Mouse (Mus musculus) G1E (cell line): ENCODE data around the gene Cdkal1. TPM values are rescaled to one million over a fixed set of nuclear protein-coding genes. Genes with fewer than 3 reads are reported as not detected.

Experiments used
- ATAC-seq: 2 replicates; pipeline ENCODE4 v1.8.0; 2016; ENCODE audit warnings: mild to moderate bottlenecking; ENCODE audit not compliant: insufficient number of reproducible peaks, poor library complexity, low FRiP score, severe bottlenecking; ENCODE audit errors: extremely low read depth
- DNase-seq: peaks from one replicate; pipeline ENCODE4 v3.0.0; 2012; ENCODE audit warnings: low spot score
- H3K27me3 ChIP-seq: 2 replicates; pipeline ENCODE4 v1.6.1; 2012; ENCODE audit warnings: mild to moderate bottlenecking, low read length, inconsistent platforms; ENCODE audit not compliant: insufficient read depth
- H3K36me3 ChIP-seq: replicated peaks from 2 replicates; pipeline ENCODE3; 2012; ENCODE audit warnings: mild to moderate bottlenecking, inconsistent platforms
- H3K4me1 ChIP-seq: 2 replicates; pipeline ENCODE4 v1.6.1; 2012; ENCODE audit warnings: low read depth, low read length, inconsistent platforms, mixed read lengths; ENCODE audit not compliant: insufficient read depth
- H3K4me3 ChIP-seq: 2 replicates; pipeline ENCODE4 v1.5.1; 2012; ENCODE audit warnings: low read depth, mild to moderate bottlenecking, inconsistent platforms, low read length, moderate library complexity, mixed read lengths
- H3K9me3 ChIP-seq: replicated peaks from 2 replicates; pipeline ENCODE4 v1.6.1; 2012; ENCODE audit warnings: inconsistent platforms
- CTCF ChIP-seq: IDR thresholded peaks from 2 replicates; pipeline ENCODE4 v1.5.1; 2012; ENCODE audit warnings: low read depth, low read length, inconsistent platforms, mixed read lengths
- GATA1 ChIP-seq: IDR thresholded peaks from 2 replicates; pipeline ENCODE4 v1.6.1; 2012; ENCODE audit warnings: borderline replicate concordance, low read length, inconsistent platforms, mixed read lengths
- GATA2 ChIP-seq: IDR thresholded peaks from 2 replicates; pipeline ENCODE4 v1.6.1; 2012; ENCODE audit warnings: low read depth, low read length, inconsistent platforms, borderline replicate concordance
- POLR2AphosphoS5 ChIP-seq: IDR thresholded peaks from 2 replicates; pipeline ENCODE4 v1.6.1; 2012; ENCODE audit warnings: low read depth, low read length, inconsistent platforms; ENCODE audit not compliant: insufficient replicate concordance
- TAL1 ChIP-seq: conservative IDR thresholded peaks from 2 replicates; pipeline ENCODE4 v1.6.1; 2012; ENCODE audit warnings: low read depth, low read length, inconsistent platforms, mixed read lengths
- polyA plus RNA-seq: library from polyadenylated mRNA; stranded (reverse); fragments of >175 nt; gene quantifications from 2 replicates; pipeline ENCODE4 v1.2.3, GENCODE M21; 2012
- total RNA-seq, 2 experiments: library from RNA; stranded (forward) in 1 of 2; stranded (reverse) in 1 of 2; fragments of 200-1000 nt in 1 of 2; fragments of >200 nt in 1 of 2; fragmentation: Nextera tagmentation in 1 of 2; gene quantifications; 2 replicates each; pipeline ENCODE4 v1.2.3; 2014 to 2017

The Cdkal1 gene
- total and polyA plus RNA-seq, 3 experiments = 0.98 to 53.9 (median 35.6) TPM

DNA sequence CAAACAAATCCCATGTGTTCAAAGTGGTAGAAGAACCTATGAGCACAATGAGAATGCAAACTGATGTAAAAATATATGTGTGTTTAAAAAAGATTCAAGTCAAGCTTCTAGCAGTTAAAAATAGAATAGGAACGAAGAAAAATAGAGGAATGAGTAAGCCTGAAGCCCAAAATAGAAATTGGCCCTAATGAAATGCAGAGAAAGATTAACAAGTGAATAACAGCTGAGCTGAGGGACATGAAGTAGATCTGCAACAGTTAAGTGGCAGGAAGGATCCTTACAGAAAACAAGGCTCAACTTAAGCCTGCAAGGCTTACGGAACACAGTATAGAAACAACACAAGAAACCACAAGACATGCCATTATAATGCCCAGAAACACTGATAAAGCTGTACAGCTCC lies 205.9 kb downstream of the Cdkal1 start:
- Histone ChIP-seq H3K27me3 (no peaks in the 10 kb centered on the region), H3K9me3 (no peaks in the 10 kb centered on the region), H3K4me3 (no peak overlapping the region), H3K36me3 (peaks cover 7% of the 10 kb centered on the region), H3K4me1 (no peaks in the 10 kb centered on the region)
- DNase-seq (no peak), ATAC-seq (no peak)
- TF ChIP-seq GATA2 (no peak), CTCF (no peak), TAL1 (no peak), GATA1 (no peak), POLR2AphosphoS5 (no peak)

DNA sequence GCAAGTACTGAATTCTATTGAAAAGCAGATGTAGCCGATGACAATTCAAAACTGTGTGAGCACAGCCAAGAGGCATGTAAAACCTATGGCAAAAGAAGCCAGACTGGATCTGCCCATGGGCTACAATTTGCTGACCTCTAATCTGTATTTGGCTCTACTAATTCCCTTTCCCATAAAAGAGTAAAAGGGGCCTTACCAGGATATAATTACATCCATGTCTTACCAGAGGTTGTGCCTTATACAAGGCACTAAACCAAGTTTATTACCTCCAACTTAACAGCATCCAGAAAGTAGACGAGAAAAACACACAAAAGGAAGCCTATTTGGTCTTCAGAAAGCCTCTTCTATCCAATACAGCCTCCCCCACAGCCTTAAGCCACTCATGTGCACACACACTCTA lies 213.2 kb downstream of the Cdkal1 start:
- ATAC-seq = no peak
- Histone ChIP-seq H3K27me3 (no peaks in the 10 kb centered on the region), H3K4me3 (no peak overlapping the region), H3K4me1 (no peaks in the 10 kb centered on the region), H3K9me3 (no peaks in the 10 kb centered on the region), H3K36me3 (peaks cover 5% of the 10 kb centered on the region)
- no peak for DNase-seq
- no peak for TF ChIP-seq GATA1
- TF ChIP-seq POLR2AphosphoS5 = no peak
- no peak for TF ChIP-seq GATA2
- no peak for TF ChIP-seq TAL1
- TF ChIP-seq CTCF = no peak

DNA sequence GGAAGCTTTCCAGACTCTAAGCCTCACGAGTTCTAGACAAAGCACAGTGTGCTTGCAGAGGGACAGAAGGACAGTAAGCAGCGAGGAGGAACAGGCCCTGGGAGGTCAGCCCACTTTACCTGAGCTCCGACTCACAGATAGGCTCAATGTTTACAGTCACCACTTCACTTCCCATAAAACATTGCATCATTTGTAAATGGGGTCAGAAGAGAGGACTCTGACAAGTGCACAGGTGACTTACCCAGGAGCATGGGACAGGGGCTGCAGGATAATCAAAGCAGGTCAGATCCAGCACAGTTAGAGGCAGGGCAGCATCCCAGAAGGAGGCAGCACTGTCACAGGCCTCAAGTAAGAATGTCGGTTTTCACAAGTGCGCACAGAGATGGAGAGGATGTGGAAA lies 214.3 kb downstream of the Cdkal1 start:
- TF ChIP-seq POLR2AphosphoS5 = no peak
- DNase-seq = no peak
- Histone ChIP-seq H3K9me3 (no peaks in the 10 kb centered on the region), H3K4me3 (no peak overlapping the region), H3K4me1 (no peaks in the 10 kb centered on the region), H3K27me3 (no peaks in the 10 kb centered on the region), H3K36me3 (peaks cover 5% of the 10 kb centered on the region)
- no peak for ATAC-seq

DNA sequence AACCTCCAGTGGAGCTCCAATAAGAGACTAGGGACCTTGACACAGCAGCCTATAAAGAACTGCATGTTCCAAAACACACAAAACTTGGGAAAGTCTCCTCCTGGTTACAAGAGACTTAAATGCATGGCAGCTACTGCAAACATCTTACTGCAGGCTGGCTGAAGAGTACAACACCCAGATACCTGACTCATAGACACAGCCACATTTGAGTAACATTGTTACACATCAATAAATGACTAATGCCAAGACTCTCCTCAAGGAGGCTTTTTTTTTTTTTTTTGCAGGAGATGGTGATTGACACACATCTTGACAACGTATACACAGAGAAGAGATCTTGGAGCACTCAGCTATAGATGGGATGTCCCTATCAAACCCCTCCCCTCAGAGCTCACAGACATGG lies 215.3 kb downstream of the Cdkal1 start:
- TF ChIP-seq TAL1 (no peak), CTCF (no peak), GATA2 (no peak), POLR2AphosphoS5 (no peak), GATA1 (no peak)
- H3K4me1 ChIP-seq = no peaks in the 10 kb centered on the region

DNA sequence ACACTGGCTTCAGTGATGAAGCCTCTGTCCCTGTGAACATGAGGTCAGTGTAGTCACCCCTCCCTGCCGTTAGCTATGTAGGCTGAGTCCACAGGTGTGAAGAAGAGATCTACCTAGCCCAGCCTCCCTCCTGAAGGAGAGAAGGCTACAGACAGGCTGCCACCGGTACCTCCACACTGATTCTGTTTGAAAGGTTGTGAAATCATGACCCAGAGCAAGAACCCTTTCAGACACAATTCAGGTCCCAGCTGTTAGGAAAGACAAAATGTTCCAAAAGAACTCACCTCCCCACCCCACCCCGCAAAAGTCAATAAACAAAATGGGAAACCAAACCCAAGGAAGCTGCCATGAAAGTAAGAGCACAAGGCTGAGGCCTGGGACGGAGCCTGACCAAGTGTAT lies 217.2 kb downstream of the Cdkal1 start:
- no peaks in the 10 kb centered on the region for H3K4me1 ChIP-seq
- no peak for ATAC-seq

More for the DNA sequence above, 215.3 kb downstream of the Cdkal1 start:
- DNase-seq (no peak), ATAC-seq (no peak)
- peaks cover 5% of the 10 kb centered on the region for H3K36me3 ChIP-seq
- H3K4me3 ChIP-seq = no peak overlapping the region
- no peaks in the 10 kb centered on the region for H3K9me3 ChIP-seq
- no peaks in the 10 kb centered on the region for H3K27me3 ChIP-seq

DNA sequence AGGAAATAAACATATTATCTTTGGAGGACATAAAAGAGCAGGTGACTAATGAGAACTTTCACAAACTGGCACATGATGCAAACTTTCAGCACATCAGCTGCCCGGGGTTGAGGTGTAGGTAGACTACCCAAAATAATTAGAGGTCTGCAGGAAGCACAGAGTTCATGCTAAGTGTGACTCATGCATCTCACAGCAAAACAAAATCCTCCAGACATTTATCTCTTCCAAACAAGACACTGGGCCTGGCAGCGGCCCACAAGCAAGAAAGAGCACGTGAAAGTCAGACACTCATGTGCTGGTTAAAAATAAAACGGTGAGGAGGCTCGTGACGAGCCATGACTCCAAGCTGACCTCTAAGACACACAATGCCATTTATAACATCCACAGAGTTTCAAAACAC lies 217.7 kb downstream of the Cdkal1 start:
- H3K4me1 ChIP-seq = no peaks in the 10 kb centered on the region
- H3K4me3 ChIP-seq = no peak overlapping the region
- TF ChIP-seq CTCF = no peak
- no peak for TF ChIP-seq TAL1
- TF ChIP-seq POLR2AphosphoS5 = no peak
- no peak for TF ChIP-seq GATA1
- TF ChIP-seq GATA2 = no peak
- ATAC-seq = peak; percentile 45
- H3K27me3 ChIP-seq = no peaks in the 10 kb centered on the region
- H3K36me3 ChIP-seq = peaks cover 5% of the 10 kb centered on the region
- DNase-seq = no peak
- H3K9me3 ChIP-seq = no peaks in the 10 kb centered on the region

More for the DNA sequence above, 217.2 kb downstream of the Cdkal1 start:
- Histone ChIP-seq H3K27me3 (no peaks in the 10 kb centered on the region), H3K4me3 (no peak overlapping the region), H3K36me3 (peaks cover 5% of the 10 kb centered on the region), H3K9me3 (no peaks in the 10 kb centered on the region)
- TF ChIP-seq TAL1 (no peak), CTCF (no peak), POLR2AphosphoS5 (no peak), GATA2 (no peak), GATA1 (no peak)
- DNase-seq = no peak

DNA sequence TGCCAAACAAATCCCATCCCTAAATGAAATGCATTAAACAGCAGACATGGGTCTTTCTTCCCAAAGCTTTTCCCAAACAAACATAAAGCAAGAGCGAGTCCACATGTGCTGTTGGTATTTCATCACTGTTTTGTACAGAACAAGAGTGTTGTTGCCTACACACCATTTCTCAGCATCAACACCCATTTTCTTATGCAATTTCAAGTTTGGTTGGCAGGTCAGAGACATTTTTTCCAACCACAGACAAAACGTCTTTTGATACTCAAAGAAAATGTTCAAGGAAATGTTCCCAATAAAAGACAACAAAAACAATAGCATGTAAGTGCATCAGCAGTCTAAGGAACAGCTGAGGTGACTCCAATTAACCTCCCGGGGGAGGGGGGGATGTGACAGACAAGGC lies 219.9 kb downstream of the Cdkal1 start:
- Histone ChIP-seq H3K27me3 (no peaks in the 10 kb centered on the region), H3K4me1 (no peaks in the 10 kb centered on the region), H3K4me3 (no peak overlapping the region), H3K36me3 (peaks cover 3% of the 10 kb centered on the region), H3K9me3 (no peaks in the 10 kb centered on the region)
- ATAC-seq (no peak), DNase-seq (no peak)
- TF ChIP-seq TAL1 = no peak
- no peak for TF ChIP-seq POLR2AphosphoS5
- no peak for TF ChIP-seq GATA2
